Mouse (Mus musculus): ENCODE measurements around the gene Snrnp200. TPM values are rescaled to one million over a fixed set of nuclear protein-coding genes. Genes with fewer than 3 reads are reported as not detected.

The Snrnp200 gene
- polyA plus RNA-seq, 1 experiment from 2014 or later: 40.3 TPM

DNA sequence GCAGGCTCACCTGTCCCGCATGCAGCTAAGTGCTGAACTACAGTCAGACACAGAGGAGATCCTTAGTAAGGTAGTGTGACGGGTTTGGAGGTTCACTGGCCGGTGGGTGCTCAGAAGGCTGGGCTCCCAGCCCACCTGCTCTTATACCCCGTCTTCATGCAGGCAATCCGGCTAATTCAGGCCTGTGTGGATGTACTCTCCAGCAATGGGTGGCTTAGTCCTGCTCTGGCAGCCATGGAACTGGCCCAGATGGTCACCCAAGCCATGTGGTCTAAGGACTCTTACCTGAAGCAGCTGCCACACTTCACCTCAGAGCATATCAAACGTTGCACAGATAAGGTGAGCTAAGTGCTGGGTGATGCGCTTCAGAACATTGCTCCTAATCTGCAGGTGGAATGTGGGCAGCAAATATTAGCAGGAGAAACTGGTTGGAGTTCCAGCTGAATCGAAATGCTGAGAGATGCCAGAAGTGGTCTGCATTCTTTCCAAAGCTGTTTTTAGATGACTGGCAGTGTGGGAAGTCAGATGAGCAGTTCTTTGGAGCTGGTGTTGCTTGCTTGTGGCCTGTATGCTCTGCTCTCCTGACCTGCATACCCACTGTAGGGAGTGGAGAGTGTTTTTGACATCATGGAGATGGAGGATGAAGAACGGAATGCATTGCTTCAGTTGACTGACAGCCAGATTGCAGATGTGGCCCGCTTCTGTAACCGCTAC lies 29.9 kb downstream of the Snrnp200 start:
- Histone ChIP-seq H3K27me3 (replicated peaks) (no peaks in the 10 kb centered on the region), H3K4me2 (no peak overlapping the region), H3K4me1 (no peaks in the 10 kb centered on the region), H3K9me3 (no peaks in the 10 kb centered on the region), H3K27ac (no peak overlapping the region), H3K4me3 (replicated peaks) (no peak overlapping the region), H3K36me3 (peaks cover 74% of the 10 kb centered on the region), H3K9ac (no peak overlapping the region)
- ATAC-seq (ENCODE audit: insufficient read depth, low FRiP score, low read depth): no peak
- 91% methylated on average over 11 of the region's 11 CpGs for WGBS

DNA sequence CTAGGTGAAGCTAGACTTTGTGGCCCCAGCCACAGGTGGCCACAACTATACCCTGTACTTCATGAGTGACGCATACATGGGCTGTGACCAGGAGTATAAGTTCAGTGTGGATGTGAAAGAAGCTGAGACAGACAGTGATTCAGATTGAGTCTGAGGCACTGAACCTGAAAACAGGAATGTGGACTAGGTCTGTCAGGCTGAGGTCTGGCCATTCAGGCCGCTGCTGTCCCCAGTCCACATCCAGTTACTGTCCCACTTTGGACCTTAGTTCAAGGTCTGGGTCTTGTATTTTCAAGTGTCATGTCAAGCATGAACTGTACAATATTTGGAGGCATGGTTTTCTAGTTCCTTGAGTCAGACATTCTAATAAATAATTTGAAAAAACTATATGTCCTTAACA lies 31.9 kb downstream of the Snrnp200 start:
- whole genome bisulfite sequencing: 94% methylated on average over 2 of the region's 2 CpGs
- Histone ChIP-seq H3K27me3 (replicated peaks) (no peaks in the 10 kb centered on the region), H3K9me3 (no peaks in the 10 kb centered on the region), H3K4me1 (no peaks in the 10 kb centered on the region), H3K27ac (no peak overlapping the region), H3K4me2 (no peak overlapping the region), H3K36me3 (peaks cover 60% of the 10 kb centered on the region), H3K9ac (no peak overlapping the region), H3K4me3 (replicated peaks) (no peak overlapping the region)
- no peak for ATAC-seq (ENCODE audit: insufficient read depth, low FRiP score, low read depth)

DNA sequence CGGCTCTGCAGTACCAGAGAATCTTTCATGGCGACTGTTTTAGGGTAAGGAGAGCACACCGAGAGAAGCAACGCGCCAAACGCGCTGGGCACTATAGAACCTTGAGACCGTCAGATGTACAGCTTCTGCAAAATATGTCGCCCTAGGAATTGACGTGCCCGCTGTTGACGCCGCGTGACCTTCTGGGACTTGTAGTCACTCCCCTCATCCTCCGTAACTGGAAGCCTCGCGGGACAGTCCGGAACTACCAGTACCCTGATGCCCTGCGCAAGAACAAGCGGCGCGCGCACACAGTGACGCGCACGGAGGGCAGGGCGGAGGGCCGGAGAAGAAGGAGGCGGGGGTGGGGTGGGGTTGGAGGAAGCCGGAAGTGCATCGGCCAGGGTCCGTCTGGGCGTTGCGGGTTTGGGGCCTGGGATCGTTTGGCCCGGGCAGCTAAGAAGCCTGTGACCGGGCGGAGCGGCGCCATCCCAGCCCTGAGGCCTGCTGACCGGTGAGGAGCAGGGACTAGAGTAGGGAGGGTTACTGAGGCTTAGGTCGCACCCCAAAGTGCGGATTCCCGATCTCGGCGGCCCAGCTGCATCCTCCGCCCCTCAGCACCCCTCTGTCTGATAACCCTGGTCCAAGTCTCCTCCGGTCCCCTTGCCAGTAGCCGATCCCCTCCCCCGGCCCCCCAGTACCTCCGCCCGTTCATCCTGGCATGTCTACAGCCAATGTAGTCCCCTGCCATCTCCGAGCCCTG lies 39.6 kb downstream of the Snrnp200 start, which contains the start of the genes Ciao1 and Tmem127:
Gene Ciao1, minus strand, starts transcription at position 225 of the 742 bp plus-strand sequence.
Gene Tmem127, plus strand, starts transcription at position 317 of the 742 bp plus-strand sequence.
- Histone ChIP-seq H3K4me3 (replicated peaks) (peak within 1 kb of the TSS; percentile 97), H3K9me3 (no peaks in the 10 kb centered on the region), H3K4me2 (peak within 1 kb of the TSS; percentile 94), H3K4me1 (peaks cover 23% of the 10 kb centered on the region), H3K27me3 (replicated peaks) (no peaks in the 10 kb centered on the region), H3K27ac (peak within 1 kb of the TSS; percentile 81), H3K9ac (peak within 1 kb of the TSS; percentile 88), H3K36me3 (peaks cover 19% of the 10 kb centered on the region)
- under 1% methylated on average over 52 of the region's 53 CpGs for WGBS
- ATAC-seq (ENCODE audit: insufficient read depth, low FRiP score, low read depth): peak; percentile 99

DNA sequence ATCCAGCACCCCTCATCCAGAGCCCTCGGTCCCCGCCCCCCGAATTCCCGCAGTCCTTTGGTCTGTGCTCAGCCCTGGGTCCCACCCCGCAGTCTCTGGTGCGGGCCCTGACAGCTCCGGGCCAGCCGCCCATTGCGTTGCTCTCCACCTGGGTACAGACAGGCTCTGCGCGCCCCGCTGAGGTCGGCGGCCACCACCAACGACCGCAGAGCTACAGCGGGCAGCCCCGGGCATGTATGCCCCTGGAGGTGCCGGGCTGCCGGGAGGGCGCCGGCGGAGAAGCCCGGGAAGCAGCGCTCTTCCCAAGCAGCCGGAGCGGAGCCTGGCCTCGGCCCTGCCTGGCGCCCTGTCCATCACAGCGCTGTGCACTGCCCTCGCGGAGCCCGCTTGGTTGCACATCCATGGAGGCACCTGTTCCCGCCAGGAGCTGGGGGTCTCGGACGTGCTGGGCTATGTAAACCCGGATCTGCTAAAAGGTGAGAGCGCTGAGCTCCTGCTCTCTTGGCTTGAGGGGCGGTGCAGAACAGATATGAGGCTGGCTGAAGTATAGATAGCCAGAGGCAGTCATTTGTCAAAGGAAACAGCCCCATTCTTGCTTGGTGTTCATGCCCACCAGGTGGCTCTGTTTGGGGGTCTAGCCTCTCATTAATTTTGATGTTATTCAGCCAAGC lies 40.3 kb downstream of the Snrnp200 start:
- Histone ChIP-seq H3K9me3 (no peaks in the 10 kb centered on the region), H3K27me3 (replicated peaks) (no peaks in the 10 kb centered on the region), H3K4me3 (replicated peaks) (peak overlapping the region; percentile 97), H3K9ac (peak overlapping the region; percentile 80), H3K27ac (peak overlapping the region; percentile 81), H3K4me2 (peak overlapping the region; percentile 94), H3K36me3 (peaks cover 18% of the 10 kb centered on the region), H3K4me1 (peaks cover 23% of the 10 kb centered on the region)
- WGBS: under 1% methylated on average over 39 of the region's 39 CpGs
- ATAC-seq (ENCODE audit: insufficient read depth, low FRiP score, low read depth): peak; percentile 40

DNA sequence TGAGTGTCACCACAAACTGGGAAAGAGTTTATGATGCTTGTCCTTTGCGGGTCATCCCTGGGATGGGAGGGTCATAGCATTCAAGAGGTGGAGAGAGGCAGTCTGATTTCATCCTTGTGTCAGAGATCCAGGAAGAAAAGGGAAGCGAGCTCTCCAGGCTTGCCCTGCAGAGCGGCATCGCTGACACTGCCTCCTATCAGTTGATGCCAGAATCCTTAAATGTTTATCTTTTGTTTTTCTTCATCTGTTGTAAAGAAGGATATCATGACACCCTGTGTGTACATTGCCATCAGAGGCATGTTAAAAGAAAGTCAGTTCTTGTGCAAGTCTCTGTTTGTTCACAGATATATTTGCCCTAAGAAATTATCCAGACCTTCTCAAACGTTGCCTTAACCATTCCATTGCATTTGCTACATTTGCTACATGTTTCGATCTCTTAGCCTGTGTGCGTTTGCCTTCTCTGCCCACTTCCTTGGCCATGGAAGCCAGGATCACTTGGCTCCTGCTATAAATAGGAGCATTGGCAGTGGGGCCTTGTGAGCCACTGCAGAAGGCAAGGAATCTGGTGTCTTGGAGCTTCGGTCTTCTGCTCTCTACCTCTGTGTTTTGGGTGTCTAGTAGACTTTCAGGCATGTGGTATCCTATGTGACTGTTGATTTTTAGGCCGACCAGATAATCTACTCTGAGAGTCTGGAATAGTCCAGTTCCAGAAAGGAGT lies 42.3 kb downstream of the Snrnp200 start:
- no peak overlapping the region for H3K4me3 ChIP-seq (replicated peaks)
- 86% methylated on average over 9 of the region's 9 CpGs for WGBS
- no peaks in the 10 kb centered on the region for H3K27me3 ChIP-seq (replicated peaks)
- no peak overlapping the region for H3K27ac ChIP-seq
- no peak overlapping the region for H3K9ac ChIP-seq
- no peaks in the 10 kb centered on the region for H3K9me3 ChIP-seq
- no peak for ATAC-seq (ENCODE audit: insufficient read depth, low FRiP score, low read depth)
- peaks cover 8% of the 10 kb centered on the region; the same call in 1 of the 2 replicates for H3K36me3 ChIP-seq
- H3K4me2 ChIP-seq: no peak overlapping the region
- peaks cover 23% of the 10 kb centered on the region for H3K4me1 ChIP-seq

DNA sequence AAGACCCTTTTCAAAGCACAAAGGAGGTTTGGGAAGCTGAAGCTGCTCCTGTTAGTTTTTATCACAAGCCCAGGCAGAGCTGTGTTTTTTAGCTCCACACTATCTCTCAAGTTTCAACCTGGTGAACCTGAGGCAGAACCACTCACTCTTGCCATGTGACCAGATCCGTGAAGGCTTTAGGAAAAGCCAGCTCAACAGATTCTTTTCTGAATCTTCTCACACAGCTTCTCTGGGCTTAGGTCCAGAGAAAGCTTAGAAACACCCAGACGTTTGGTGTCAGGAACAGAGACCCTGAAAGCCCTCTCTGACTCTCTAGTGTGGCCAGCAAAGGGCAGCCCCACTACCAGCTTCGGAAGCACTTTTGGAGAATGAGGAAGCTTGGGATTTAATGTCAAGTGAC lies 43.3 kb downstream of the Snrnp200 start:
- Histone ChIP-seq H3K4me2 (no peak overlapping the region), H3K27me3 (replicated peaks) (no peaks in the 10 kb centered on the region), H3K4me1 (peaks cover 21% of the 10 kb centered on the region), H3K4me3 (replicated peaks) (no peak overlapping the region), H3K9ac (no peak overlapping the region), H3K9me3 (no peaks in the 10 kb centered on the region), H3K36me3 (peaks cover 8% of the 10 kb centered on the region; the same call in 1 of the 2 replicates), H3K27ac (no peak overlapping the region)
- WGBS: 69% methylated on average over 3 of the region's 3 CpGs
- ATAC-seq (ENCODE audit: insufficient read depth, low FRiP score, low read depth): no peak

DNA sequence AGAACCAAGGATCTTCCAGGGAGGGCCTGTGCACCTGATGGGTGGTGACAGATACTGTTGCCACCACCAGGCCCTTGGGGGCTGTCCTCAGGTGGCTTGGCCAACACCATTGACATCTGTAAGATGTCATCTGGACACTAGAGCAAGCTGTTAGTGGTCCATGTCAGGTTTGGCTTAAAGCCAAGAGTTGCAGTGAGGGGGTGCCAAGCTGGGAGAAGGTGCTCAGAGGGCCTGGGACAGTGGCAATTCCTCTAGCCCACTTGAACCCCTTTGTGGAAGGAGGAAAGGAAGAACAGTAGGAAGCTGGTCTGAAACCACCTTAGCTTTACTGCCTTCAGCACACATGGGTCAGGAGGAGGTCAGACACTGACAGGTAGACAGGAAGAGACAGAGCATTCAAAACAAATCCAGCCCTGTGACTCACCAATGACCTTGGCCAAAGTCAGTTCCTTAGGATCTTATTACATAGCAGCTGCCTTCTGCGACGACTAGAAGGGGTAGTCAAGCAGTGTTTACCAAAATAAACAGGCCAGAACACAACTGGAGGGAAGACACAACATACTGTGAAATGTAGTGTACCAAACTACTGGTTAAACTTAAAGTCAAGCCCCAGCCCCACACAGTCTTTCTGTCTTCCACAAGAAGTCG lies 43.8 kb downstream of the Snrnp200 start:
- H3K9ac ChIP-seq: no peak overlapping the region
- H3K4me1 ChIP-seq: peaks cover 15% of the 10 kb centered on the region
- WGBS: 58% methylated on average over 3 of the region's 3 CpGs
- no peaks in the 10 kb centered on the region for H3K9me3 ChIP-seq
- H3K27me3 ChIP-seq (replicated peaks): no peaks in the 10 kb centered on the region
- no peak overlapping the region for H3K4me2 ChIP-seq
- no peak overlapping the region for H3K4me3 ChIP-seq (replicated peaks)
- peaks cover 10% of the 10 kb centered on the region; the same call in 1 of the 2 replicates for H3K36me3 ChIP-seq
- ATAC-seq (ENCODE audit: insufficient read depth, low FRiP score, low read depth): no peak
- no peak overlapping the region for H3K27ac ChIP-seq

DNA sequence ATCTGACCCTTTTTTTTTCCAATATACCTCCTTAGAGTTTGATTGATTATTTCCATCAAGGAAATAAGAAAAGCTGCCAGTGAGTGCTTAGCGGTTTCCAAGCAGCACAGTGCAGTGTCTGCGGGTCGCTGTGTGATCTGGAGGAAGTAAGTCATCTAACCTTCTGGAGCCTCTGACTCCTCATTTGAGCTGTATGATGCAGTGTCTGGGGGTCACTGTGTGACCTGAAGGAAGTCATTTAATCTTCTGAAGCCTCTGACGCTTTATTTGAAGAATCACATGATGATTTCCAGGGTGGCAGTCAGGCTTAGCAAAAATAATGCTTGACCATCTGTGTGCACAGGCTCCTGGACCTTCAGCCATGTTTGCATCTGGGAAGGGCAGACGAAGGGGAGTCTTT lies 44.6 kb downstream of the Snrnp200 start:
- ATAC-seq (ENCODE audit: insufficient read depth, low FRiP score, low read depth): no peak

DNA sequence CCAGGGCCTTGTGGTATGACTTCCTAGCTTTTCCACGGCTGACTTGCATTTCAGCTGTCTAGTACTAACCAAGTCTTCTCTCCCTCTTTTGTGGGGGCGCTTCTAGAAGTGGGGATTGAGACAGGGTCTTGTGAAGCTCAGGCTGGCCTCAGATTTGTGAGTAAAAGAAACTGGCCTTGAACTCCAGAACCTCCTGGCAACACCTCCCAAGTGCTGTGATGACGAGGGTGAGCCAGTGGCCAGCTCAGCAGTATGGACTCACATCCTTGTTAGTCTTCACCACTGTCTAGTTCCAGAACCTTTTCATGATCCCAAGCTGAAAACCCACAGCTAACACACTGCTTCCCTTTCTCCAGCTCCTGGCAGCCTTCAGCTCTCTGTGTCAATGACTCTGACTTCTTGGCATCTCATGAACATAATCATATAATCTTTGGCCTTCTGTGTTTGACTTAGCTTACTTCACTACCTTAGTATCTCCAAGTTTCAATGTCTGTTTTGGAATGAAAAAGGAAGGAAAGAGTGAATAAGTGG lies 46.5 kb downstream of the Snrnp200 start:
- Histone ChIP-seq H3K4me3 (replicated peaks) (no peak overlapping the region), H3K27me3 (replicated peaks) (no peaks in the 10 kb centered on the region), H3K9me3 (no peaks in the 10 kb centered on the region), H3K27ac (no peak overlapping the region), H3K4me2 (no peak overlapping the region), H3K4me1 (peaks cover 3% of the 10 kb centered on the region; the same call in 1 of the 2 replicates), H3K9ac (no peak overlapping the region), H3K36me3 (peaks cover 26% of the 10 kb centered on the region)
- WGBS: 92% methylated on average over 3 of the region's 3 CpGs
- ATAC-seq (ENCODE audit: insufficient read depth, low FRiP score, low read depth): no peak

More for the DNA sequence above, 44.6 kb downstream of the Snrnp200 start:
- H3K4me3 ChIP-seq (replicated peaks): no peak overlapping the region
- H3K9me3 ChIP-seq: no peaks in the 10 kb centered on the region
- no peaks in the 10 kb centered on the region for H3K27me3 ChIP-seq (replicated peaks)
- no peak overlapping the region for H3K27ac ChIP-seq
- H3K36me3 ChIP-seq: peaks cover 17% of the 10 kb centered on the region; the same call in 1 of the 2 replicates
- H3K9ac ChIP-seq: no peak overlapping the region
- no peak overlapping the region for H3K4me2 ChIP-seq
- 57% methylated on average over 5 of the region's 5 CpGs for WGBS
- H3K4me1 ChIP-seq: peaks cover 14% of the 10 kb centered on the region

DNA sequence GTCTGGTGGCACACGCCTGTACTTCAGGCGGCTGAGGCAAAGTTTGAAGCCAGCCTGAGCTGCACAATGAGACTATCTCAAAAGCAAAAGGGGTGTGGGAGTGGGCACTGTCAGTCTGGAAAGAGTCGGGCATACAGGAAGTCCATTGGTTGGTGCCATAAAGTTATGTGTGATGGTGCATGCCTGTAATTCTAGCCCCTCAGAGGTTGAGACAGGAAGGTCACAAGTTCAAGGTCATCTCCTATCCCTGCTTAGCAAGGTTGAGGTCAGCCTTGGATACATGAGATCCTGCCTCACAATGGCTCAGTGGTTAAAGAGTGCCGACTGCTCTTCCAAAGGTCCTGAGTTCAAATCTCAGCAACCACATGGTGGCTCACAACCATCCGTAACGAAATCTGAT lies 47.1 kb downstream of the Snrnp200 start:
- Histone ChIP-seq H3K9ac (no peak overlapping the region), H3K4me1 (peaks cover 3% of the 10 kb centered on the region; the same call in 1 of the 2 replicates), H3K4me2 (no peak overlapping the region), H3K36me3 (peaks cover 27% of the 10 kb centered on the region), H3K4me3 (replicated peaks) (no peak overlapping the region), H3K27ac (no peak overlapping the region), H3K9me3 (no peaks in the 10 kb centered on the region), H3K27me3 (replicated peaks) (no peaks in the 10 kb centered on the region)
- no peak for ATAC-seq (ENCODE audit: insufficient read depth, low FRiP score, low read depth)
- WGBS: 82% methylated on average over 6 of the region's 6 CpGs

DNA sequence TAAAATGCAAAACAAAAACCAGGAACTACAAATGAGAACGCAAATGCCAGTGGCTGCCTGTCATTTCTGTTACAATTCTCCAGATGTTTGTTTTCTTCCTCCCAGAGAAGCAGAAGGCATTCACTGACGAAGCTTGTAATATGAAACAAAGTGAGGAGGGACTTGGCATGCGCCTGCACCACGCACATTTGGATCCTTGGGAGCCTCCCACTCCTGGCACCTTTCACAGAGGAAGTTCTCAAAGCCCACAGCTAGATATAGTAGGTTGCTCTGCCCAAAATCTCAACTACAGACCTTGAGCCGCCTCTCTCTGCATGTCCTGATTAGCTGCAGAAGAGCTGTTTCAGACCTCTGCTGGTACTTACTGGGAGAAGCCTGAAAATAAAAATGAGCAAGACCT lies 51.2 kb downstream of the Snrnp200 start:
- no peak for ATAC-seq (ENCODE audit: insufficient read depth, low FRiP score, low read depth)
- Histone ChIP-seq H3K4me3 (replicated peaks) (no peak overlapping the region), H3K4me1 (no peaks in the 10 kb centered on the region), H3K4me2 (no peak overlapping the region), H3K9me3 (no peaks in the 10 kb centered on the region), H3K9ac (no peak overlapping the region), H3K27ac (no peak overlapping the region), H3K27me3 (replicated peaks) (no peaks in the 10 kb centered on the region), H3K36me3 (peaks cover 24% of the 10 kb centered on the region)
- 84% methylated on average over 5 of the region's 5 CpGs for WGBS

Data from stomach, embryonic 15.5 days (tissue).